Mouse (Mus musculus): ENCODE measurements around the gene Gfod1.
A peak's percentile ranks its signal among the peaks of the same experiment; 100 is the strongest.

Gfod1 gene

DNA sequence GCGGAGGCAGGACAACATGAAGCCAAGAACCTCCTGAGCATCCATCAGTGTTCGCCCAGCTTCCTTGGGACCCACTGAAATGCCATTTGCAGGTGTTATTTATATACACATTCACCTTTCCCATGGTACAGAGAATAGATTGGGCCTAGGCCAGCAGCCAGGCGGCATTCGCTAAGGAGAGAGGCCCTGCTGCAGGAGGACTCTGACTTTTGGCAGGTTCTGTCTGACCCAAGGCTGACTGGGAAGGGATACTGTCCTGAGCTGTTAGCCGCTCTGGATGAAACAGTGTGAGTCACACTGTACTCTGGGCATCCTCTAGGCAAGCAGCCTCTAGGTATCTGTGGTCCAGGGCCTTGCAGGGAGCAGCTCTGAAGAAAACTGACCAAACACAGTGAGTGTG lies 6.4 kb downstream of the Gfod1 start:
- DNase-seq, result peak; percentile 55 to 68

- no peak for DNase-seq
These were observed 7.7 kb downstream of the Gfod1 start for GRCm38 (mm10) chr13:43296140-43296805.

GRCm38 (mm10) chr13:43295684-43296083 lies 8.3 kb downstream of the Gfod1 start:
- no peak for DNase-seq

- no peak for DNase-seq
These were observed 8.9 kb downstream of the Gfod1 start for GRCm38 (mm10) chr13:43294957-43295590.

- no peak for DNase-seq
These were observed 11.1 kb downstream of the Gfod1 start for GRCm38 (mm10) chr13:43292892-43293291.

DNA sequence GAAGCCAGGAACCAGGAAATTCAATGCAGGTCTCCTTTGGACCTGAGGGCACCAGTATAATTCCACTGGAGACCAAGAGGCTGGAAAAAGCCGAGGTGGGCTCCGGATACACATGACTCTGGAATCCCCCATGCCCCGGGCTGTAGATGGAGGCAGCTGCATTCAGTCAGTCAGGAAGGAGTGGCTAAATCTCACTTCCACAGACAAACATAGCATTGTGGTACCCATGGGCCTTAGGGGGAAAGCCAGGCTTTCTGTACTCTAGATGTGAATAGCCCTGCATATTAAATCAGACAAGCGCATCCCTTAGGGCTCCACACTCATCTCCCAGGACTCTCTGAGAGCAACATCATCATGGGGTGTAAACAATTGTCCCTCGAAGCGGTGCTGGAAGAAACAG lies 14.9 kb downstream of the Gfod1 start:
- DNase-seq, result no peak

- DNase-seq, result no peak
These were observed 15.5 kb downstream of the Gfod1 start for GRCm38 (mm10) chr13:43288444-43288843.

- no peak for DNase-seq
These were observed 15.9 kb downstream of the Gfod1 start for GRCm38 (mm10) chr13:43288026-43288425.

DNA sequence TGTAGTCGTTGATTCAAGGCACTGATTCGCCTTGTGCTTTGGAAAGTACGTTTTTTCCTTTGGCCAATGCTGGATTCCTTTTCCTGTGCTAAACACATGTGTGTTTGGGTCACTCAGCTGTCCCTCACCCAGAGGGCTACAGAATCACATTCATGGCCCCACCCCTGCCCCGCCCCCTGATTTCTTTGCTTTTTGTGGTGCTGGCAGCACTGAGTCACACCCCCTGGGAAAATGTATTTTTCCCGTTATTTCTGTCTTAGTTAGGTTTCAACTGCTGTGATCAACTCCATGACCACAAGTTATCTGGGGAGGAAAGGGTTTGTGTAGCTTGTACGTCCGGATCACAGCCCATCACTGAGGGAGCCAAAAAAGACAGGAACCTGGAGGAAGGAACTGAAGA lies 17.1 kb downstream of the Gfod1 start:
- DNase-seq, result no peak

- DNase-seq, result peak; percentile 57 to 77
These were observed 19.2 kb downstream of the Gfod1 start for GRCm38 (mm10) chr13:43284711-43285151.

DNA sequence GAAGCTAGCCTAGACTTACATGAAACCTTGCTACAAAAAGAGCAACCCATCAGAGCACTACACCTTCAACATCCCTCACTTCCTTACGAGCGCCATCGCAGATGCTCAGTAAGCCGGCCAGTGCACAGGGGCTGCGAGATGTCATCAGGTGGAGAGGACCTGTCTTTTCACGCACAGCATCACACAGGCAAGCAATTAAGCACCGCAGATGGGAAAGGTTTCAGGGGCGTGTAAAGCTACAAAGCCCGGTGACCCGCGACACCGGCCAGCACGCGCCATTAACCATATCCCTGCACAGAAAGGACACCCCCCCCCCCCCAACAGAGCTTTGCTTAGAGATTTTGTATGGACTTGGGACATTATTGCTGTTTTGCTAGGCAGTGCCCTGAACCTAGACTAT lies 30.1 kb downstream of the Gfod1 start:
- DNase-seq, result no peak

DNA sequence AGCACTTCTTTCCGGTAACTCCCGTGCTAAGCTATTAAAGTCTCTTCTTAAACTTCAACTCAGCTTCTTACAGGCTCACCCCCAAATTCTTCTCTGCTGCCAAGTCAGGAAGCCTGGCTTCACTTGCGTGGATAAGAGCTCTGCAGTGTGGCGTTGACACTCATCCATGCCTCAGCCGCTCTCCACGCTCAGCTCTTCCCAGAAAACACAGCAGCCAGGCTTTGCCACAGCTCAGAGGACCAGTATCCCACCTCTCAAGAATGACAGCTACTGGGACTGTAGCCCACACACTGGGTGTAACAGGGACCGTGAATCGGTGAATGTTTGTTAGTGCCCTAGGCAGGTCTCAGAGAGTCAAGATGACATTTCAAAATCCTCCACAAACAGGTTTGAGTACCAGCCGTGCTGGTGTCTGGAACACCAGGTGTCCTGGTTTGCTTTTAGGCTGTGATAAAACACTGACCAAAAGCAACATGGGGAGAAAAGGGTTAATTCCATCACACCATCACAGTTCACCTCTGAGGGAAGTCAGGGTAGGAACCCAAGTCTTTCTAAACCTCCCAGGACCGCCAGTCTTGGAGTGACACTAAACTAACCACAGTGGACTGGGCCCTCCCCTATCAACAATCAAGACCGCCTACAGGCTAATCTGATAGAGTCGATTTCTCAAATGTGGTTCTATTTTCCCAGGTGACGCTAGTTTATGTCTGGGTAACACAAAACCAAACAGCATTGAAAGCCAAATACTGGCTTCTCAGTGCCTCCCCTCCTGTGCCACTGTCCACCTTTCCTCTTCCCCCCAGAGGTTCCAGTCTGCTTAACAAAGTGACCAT lies 31.5 kb downstream of the Gfod1 start:
- no peak for DNase-seq

DNA sequence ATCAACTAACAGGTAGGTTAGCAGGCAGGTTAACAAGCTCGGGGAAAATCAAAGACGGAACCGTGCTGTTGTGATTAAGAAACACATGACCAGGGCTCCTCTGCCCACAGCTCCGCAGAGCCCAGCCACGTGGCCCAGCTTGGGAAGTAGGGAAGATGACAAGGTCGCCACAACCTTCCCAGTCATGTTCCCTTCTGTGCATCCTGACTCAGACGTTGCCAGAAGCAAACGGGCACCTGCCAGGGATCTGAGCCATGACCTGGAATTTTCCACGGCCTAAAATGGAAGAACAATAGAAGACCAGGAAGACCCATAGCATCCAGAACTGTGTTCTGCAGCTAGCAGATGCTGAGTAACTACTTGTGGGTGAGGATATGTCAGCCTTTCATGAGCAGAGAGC lies 32.5 kb downstream of the Gfod1 start:
- DNase-seq, result peak; percentile 65 to 68

DNA sequence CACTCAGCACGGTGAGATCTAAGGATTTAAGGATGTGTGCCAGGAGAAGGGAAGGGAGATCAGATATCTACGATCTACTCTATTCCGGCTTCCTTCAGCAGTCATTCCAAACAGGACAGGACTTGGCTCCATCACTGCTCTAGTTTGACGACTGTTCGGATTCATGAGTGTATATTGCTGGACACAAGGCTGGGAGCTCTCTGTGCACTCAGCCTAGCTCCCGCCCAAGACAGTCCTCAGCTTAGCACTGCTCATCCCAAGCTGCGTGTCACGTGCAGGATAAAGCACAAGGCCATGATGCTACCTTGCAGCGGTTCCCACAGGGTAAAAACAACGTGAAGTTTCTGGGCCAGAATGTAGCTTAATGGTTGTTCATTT lies 33.8 kb downstream of the Gfod1 start:
- DNase-seq, result no peak

- no peak for DNase-seq
These were observed 34.3 kb downstream of the Gfod1 start for GRCm38 (mm10) chr13:43269460-43270219.

GRCm38 (mm10) chr13:43268539-43269327 lies 35.2 kb downstream of the Gfod1 start:
- DNase-seq, result no peak

GRCm38 (mm10) chr13:43267902-43268301 lies 36.1 kb downstream of the Gfod1 start:
- DNase-seq, result no peak

DNA sequence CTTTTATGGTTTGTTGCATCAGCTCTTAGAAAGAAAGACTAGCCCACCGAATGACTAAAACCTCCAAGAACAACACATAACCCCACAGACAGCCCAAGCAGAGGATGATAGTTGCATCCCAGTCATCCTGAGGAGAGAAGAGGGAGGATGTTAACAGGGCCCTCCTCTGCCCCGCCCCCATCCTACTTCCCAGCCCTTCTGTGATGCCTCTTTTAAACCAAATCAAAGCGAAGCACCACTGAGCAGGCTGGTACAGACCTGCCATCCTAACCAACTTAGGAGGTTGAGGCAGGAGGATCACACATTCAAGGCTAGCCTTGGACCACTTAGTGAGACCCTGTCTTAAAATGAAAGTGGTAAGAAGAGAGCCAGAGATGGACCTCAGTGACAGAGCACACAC lies 36.8 kb downstream of the Gfod1 start:
- no peak for DNase-seq

DNA sequence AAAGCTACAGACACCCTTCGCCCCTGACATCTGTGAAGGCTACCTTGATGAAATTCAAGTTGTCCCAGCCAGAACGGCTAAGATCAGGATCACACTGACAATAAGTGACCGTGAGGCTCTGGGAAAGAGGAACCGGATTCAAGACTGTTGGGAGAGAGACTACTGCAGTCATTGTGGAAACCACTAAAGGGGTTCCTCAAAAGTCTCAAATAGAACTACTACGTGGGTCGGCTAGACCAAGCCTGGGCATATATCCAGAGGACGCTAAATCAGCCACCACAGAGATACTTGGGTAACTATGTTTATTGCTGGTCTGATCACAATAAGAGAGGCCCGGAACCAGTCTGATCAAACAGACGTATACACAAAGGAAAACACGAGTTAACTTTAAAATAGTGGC lies 37.6 kb downstream of the Gfod1 start:
- DNase-seq, result no peak

DNA sequence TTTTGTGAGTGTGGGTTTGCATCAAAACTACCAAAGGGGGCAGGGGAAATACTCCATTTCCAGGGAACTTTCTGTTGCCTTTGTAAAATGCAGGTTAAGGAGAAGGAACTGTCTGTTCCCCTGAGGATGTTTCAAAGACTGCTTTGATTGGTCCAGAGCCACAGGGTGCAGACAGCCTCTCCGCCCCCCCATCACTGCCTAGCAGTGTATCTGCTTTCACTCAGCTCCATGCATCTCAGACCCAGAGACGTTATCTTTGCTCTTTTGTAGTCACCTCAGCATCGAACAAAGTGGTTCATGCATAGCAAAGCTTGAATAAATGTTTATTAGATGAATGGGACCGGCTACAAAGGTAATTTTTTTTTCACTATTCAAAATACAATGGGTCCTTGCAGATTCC lies 38.9 kb downstream of the Gfod1 start:
- DNase-seq, result no peak

GRCm38 (mm10) chr13:43263646-43264045 lies 40.3 kb downstream of the Gfod1 start:
- no peak for DNase-seq

DNA sequence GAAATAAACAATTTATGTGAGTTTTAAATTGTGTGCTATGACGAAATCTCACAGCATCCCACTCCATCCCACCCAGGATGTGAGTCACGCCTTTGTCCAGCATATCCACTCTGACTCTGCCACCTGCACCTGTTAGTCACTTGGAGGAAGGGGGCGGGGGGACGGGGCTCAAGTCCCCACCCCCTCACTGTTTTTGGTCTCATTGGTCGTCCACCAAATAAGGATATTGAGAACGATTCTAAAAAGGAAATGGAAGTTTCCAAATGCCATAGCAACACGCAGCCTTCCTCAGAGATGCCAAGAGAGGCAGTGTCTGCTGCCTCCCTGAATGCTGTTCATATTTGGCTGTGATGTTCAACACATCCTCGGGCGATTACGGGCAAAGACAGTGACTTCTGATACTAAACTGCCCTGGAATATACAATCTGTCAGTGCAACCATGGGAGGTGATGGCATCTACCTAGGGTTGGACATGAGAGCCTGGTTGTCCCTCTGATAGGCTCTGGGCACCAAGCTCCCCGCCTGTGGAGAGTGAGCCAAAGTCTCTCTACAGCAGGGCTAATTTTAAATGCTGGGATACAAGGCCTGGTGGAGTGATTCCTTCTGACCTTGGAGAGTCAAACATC lies 41.7 kb downstream of the Gfod1 start:
- peak; percentile 53 to 66 for DNase-seq

Measured in cerebellum, postnatal 14 days (tissue).